Mouse (Mus musculus) stomach, embryonic 15.5 days (tissue): ENCODE data around the gene Susd6. TPM values are rescaled to one million over a fixed set of nuclear protein-coding genes. Genes with fewer than 3 reads are reported as not detected.
"Not testable (repeated sequence)": the region's sequence is repeated elsewhere in the genome, so short reads cannot be mapped to it uniquely, and the experiment has no call there.

Experiments used
- ATAC-seq: fragments of 200-750 bp; cut with Nextera tagmentation; 2 replicates; pipeline ENCODE4 v1.8.0; 2017; ENCODE audit warnings: low read depth, moderate number of reproducible peaks, moderate TSS enrichment; ENCODE audit not compliant: insufficient read depth, low FRiP score
- H3K27ac ChIP-seq: fragments of 300-500 bp; sonication (generic); 2 replicates; pipeline ENCODE4 v1.5.1; 2015; ENCODE audit warnings: mild to moderate bottlenecking, inconsistent platforms
- H3K27me3 ChIP-seq: fragments of 300-500 bp; sonication (generic); replicated peaks from 2 replicates; pipeline ENCODE4 v1.6.1; 2015; ENCODE audit warnings: inconsistent platforms
- H3K36me3 ChIP-seq: fragments of 300-500 bp; sonication (generic); 2 replicates; pipeline ENCODE4 v1.6.1; 2015; ENCODE audit warnings: inconsistent platforms
- H3K4me1 ChIP-seq: fragments of 300-500 bp; sonication (generic); 2 replicates; pipeline ENCODE4 v1.6.1; 2015; ENCODE audit warnings: inconsistent platforms
- H3K4me2 ChIP-seq: fragments of 300-500 bp; sonication (generic); 2 replicates; pipeline ENCODE4 v1.6.1; 2015; ENCODE audit warnings: mild to moderate bottlenecking, inconsistent platforms
- H3K4me3 ChIP-seq: fragments of 300-500 bp; sonication (generic); replicated peaks from 2 replicates; pipeline ENCODE4 v1.5.1; 2015; ENCODE audit warnings: inconsistent platforms
- H3K9ac ChIP-seq: fragments of 300-500 bp; sonication (generic); 2 replicates; pipeline ENCODE4 v1.6.1; 2015; ENCODE audit warnings: inconsistent platforms
- H3K9me3 ChIP-seq: fragments of 300-500 bp; sonication (generic); 2 replicates; pipeline ENCODE4 v1.6.1; 2016; ENCODE audit warnings: inconsistent platforms
- WGBS: fragments of 180-500 bp; shearing (Covaris S2); methylation state at CpG from one replicate; pipeline ENCODE4 v1.1.7; 2015; 5-methylcytosine and 5-hydroxymethylcytosine counted together
- polyA plus RNA-seq: library from polyadenylated mRNA; unstranded; fragments of >200 nt; fragmentation: Nextera tagmentation; extraction: Ambion mirVana; gene quantifications from 2 replicates; pipeline ENCODE4 v1.2.1, GENCODE M21; 2015

Susd6 gene
- polyA plus RNA-seq, 1 experiment from 2014 or later: 17.5 TPM

DNA sequence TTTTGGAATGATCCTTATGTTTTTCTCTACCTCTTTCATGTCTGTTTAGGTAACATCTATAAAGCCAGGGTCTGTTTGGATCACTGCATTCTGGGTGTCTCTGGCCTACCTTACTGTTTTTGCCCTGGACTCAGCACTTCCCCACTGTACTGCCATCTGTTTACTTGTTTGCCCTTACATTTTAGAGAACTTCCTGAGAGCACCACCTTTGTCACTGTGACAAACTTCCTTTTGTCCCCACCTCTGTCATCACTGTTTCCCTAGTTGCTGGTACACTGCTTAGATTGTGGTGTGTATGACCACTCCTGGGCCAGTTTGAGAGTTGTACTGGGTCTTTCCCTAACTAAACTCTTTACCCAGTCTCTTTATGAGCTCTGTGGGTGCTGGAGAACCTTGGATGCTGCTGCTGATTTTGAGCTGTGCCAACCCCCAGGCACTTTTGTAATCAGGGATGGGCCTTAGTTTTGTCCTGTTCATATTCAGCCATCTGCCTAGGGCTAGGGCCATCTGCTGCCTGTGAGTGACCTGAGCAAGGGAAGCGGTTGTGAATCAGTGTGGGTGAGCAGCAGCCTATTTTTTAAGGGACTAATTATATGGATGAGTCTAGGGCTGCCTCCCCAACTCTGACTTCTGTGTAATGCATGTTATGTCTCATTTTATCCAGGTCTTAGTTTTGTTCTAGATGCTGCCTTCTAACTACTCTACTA, 26.2 kb downstream of the Susd6 start:
- Histone ChIP-seq H3K27ac (peak overlapping the region; percentile 24; the same call in 1 of the 2 replicates), H3K9me3 (no peaks in the 10 kb centered on the region), H3K9ac (no peak overlapping the region), H3K4me3 (no peak overlapping the region), H3K4me2 (no peak overlapping the region), H3K27me3 (no peaks in the 10 kb centered on the region), H3K36me3 (no peaks in the 10 kb centered on the region), H3K4me1 (peaks cover 19% of the 10 kb centered on the region)
- 50% methylated on average over 1 of the region's 1 CpGs for WGBS
- ATAC-seq: no peak

DNA sequence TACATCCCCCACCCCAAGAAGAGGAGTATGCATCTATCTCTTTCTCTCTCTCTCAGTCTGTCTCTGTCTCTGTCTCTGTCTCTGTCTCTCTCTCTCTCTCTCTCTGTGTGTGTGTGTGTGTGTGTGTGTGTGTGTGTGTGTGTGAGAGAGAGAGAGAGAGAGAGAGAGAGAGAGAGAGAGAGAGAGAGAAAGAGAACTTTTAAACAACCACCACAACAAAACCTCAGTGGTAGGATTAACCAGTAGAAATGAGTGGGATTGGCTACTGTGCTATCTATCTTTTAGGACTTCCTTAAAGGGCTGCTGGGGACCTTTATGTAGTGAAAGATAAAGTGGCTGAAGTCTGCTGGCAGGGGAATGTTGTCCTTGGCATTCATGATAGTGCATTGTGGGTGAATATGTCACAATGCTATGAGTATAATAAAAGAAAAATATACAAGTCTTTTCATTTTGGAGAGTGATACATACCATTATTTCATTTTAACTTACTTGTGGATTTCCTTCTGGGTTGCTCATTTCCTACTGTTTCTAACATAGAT, 27.5 kb downstream of the Susd6 start:
- Histone ChIP-seq H3K27me3 (no peaks in the 10 kb centered on the region), H3K4me1 (peaks cover 19% of the 10 kb centered on the region), H3K27ac (no peak overlapping the region), H3K9me3 (no peaks in the 10 kb centered on the region), H3K36me3 (no peaks in the 10 kb centered on the region), H3K9ac (no peak overlapping the region), H3K4me2 (no peak overlapping the region), H3K4me3 (no peak overlapping the region)
- no peak for ATAC-seq

DNA sequence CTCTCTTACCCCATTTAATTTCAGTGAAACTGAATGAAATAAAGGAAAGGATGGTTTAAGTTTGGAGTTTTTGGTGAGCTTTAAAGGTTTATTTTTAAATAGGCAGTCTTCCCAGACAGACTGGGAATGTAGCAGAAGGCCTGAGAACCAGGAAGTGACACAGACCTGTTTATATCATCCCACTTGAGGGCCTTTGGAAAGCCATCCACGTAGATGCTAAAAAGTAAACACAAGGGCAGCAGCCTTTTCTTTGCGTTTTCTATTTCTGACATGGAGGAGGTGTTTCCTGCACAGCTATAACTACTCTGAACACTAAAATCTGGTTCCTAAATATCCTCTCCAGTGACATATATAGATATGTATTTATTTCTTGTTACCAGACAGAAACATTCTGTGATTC, 28.7 kb downstream of the Susd6 start:
- H3K9ac ChIP-seq, H3K4me3 ChIP-seq, H3K27me3 ChIP-seq, H3K36me3 ChIP-seq, ATAC-seq, H3K4me2 ChIP-seq, H3K9me3 ChIP-seq: not testable (repeated sequence)
- Histone ChIP-seq H3K4me1 (peaks cover 19% of the 10 kb centered on the region), H3K27ac (peak overlapping the region; percentile 51; the same call in 1 of the 2 replicates)
- 18% methylated on average over 2 of the region's 2 CpGs for WGBS

DNA sequence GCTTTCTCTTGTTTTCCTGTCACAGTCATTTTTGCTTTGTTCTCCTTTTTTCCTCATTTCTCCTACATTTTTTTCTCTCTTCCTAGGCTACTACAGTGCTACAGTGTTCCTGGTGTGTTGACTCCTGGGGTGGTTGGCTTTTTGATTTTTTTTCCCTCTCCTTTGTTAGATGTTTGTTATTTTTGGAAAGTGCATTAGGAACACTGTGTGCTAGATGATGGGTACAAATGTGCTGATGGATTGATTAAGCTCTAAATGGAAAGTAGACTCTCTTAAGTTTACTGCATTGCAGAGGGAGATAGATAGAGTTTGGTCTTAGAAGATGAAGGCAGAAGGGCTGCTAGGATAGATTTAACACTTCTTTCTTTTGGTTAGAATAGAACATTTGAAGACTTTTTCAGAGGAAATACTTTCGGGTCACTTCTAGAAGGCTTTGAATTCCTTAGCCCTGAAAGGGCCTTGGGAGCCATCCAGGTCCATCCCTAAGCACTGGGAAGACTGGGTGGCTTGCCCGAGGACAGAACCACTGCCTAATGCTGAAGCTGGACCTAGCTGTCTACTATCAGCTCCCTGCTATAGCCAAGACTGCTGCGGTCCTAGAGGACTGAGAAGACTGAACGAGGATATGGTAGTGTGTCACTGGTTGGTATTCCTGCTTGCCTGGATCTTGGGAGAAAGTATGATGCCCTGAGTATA, 31.1 kb downstream of the Susd6 start:
- H3K9me3 ChIP-seq: no peaks in the 10 kb centered on the region
- no peak overlapping the region for H3K4me2 ChIP-seq
- H3K36me3 ChIP-seq: no peaks in the 10 kb centered on the region
- WGBS: 72% methylated on average over 4 of the region's 4 CpGs
- H3K27ac ChIP-seq: no peak overlapping the region
- no peak overlapping the region for H3K4me3 ChIP-seq
- no peak for ATAC-seq
- no peak overlapping the region for H3K9ac ChIP-seq
- H3K27me3 ChIP-seq: no peaks in the 10 kb centered on the region
- peaks cover 12% of the 10 kb centered on the region for H3K4me1 ChIP-seq

DNA sequence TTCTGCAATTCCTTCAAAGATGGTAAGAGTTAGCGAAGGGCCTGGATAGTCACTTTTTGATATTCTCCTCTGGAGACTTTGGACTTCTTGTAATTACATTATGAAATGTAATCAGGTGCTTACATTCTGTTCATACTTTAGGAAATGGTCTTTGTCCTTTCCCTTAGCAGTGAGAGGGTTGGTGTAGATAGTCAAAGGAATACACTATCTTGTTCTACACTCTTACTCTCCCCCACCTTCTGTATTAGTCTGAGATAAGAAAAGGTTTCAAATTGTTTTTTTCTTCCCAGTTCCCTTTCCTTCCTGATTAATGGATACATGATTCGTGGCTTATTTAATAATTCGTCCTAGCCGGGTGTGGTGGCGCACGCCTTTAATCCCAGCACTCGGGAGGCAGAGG, 32.2 kb downstream of the Susd6 start:
- Histone ChIP-seq H3K27me3 (no peaks in the 10 kb centered on the region), H3K4me2 (no peak overlapping the region), H3K9me3 (no peaks in the 10 kb centered on the region), H3K4me1 (peaks cover 13% of the 10 kb centered on the region), H3K9ac (no peak overlapping the region), H3K4me3 (no peak overlapping the region), H3K27ac (no peak overlapping the region), H3K36me3 (no peaks in the 10 kb centered on the region)
- no peak for ATAC-seq
- WGBS: 83% methylated on average over 7 of the region's 7 CpGs

DNA sequence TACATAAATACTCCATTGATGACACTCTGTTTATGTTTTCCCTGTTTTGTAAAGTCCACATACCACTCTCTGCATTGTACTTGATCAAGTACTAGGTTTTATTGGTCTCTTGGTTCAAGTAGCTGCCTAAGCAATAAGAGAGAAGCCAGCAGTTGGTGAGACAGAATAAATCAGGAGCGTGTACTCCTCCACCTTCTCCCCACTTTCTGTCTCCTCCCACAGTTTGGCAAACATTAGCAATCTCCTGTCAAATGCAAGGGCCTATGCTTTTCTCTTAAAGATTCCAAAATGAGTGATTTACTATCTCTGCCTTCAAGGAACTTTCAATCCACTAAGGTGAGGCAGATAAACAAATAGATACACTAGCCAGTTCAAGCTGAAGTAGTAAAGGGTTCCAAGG, 33.9 kb downstream of the Susd6 start:
- no peak overlapping the region for H3K4me3 ChIP-seq

DNA sequence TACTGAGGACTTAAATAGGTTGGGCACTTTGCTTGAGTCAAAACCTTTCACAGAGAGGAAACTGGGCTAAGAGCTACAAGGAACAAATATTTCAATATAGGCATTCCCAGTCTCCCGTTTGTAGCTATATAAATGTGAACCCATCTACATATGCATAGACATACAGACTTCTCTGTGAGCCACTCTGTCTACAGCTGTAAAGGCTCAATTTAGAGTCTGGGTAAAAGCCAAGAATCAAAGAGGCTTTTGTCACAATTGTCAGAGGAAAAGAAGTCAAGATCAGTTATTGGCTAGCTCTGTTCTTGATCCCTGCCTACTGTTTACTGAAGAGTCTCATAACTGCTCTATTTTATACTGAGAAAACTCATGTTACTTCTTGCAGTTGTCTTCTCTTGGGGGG, 36.1 kb downstream of the Susd6 start:
- no peaks in the 10 kb centered on the region for H3K9me3 ChIP-seq
- no peak; the same call in 1 of the 2 replicates for ATAC-seq
- H3K4me1 ChIP-seq: peaks cover 21% of the 10 kb centered on the region
- H3K27ac ChIP-seq: 0 out of 2 replicates have a peak overlapping the region, but pooled peaks have one; percentile 5
- H3K27me3 ChIP-seq: no peaks in the 10 kb centered on the region
- no peaks in the 10 kb centered on the region for H3K36me3 ChIP-seq
- 17% methylated on average over 1 of the region's 1 CpGs for WGBS
- no peak overlapping the region for H3K4me3 ChIP-seq
- no peak overlapping the region for H3K9ac ChIP-seq
- H3K4me2 ChIP-seq: no peak overlapping the region

More for the DNA sequence above, 33.9 kb downstream of the Susd6 start:
- ATAC-seq: no peak
- Histone ChIP-seq H3K27ac (no peak overlapping the region), H3K4me1 (peaks cover 18% of the 10 kb centered on the region), H3K9me3 (no peaks in the 10 kb centered on the region), H3K4me2 (no peak overlapping the region), H3K27me3 (no peaks in the 10 kb centered on the region), H3K36me3 (no peaks in the 10 kb centered on the region), H3K9ac (no peak overlapping the region)
- 50% methylated on average over 1 of the region's 1 CpGs for WGBS

DNA sequence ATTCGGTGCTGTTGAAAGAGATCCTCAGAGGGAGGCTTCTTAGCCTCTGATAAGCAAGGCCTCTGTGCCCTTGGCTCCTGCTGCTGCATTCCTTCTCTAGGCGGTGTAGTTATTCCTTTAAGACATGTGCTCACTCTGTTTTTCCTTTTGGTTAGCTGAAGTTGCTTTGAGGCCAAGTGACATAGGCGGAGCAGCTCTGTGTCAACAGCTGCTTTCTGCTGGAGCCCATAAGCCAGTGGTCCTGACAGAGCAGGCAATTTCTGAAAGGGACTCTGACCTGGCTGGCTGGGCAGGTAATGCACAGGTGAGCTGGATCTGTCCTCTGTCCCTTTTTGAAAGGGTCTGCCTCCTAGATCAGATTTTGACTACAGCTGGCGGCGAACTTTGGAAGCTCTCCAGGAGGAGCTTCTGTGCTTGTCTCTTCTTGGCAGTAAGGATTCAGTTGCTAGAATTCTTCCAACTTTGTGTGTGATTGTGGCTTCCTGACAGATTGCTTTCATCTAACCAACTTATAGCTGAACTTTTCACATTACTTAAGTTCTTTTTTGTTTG, 37.2 kb downstream of the Susd6 start:
- Histone ChIP-seq H3K9ac (no peak overlapping the region), H3K4me2 (no peak overlapping the region), H3K36me3 (no peaks in the 10 kb centered on the region), H3K27me3 (no peaks in the 10 kb centered on the region), H3K4me3 (no peak overlapping the region), H3K27ac (peak overlapping the region; percentile 57; the same call in 1 of the 2 replicates), H3K9me3 (no peaks in the 10 kb centered on the region), H3K4me1 (peaks cover 21% of the 10 kb centered on the region)
- no peak for ATAC-seq
- 38% methylated on average over 5 of the region's 5 CpGs for WGBS

DNA sequence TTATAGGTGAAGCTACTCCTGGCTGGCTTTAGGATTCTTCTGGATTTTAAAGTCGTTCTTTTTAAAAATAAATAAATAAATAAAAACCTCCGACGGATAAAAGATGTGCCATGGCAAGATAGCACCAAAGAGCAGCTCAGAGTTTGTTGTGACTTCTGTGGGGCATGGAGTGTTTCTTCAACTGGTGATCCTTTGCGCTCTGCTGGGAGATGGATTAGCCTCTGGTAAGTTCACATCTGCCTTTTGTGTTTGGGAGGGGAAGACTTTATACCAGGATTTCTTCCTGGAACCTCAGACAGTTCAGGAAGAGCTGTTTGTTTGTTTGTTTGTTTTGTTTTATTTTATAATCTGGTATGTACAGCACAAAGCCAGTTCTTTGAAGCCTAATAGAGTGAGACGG, 37.7 kb downstream of the Susd6 start:
- Histone ChIP-seq H3K4me1 (peaks cover 21% of the 10 kb centered on the region), H3K4me2 (no peak overlapping the region), H3K27ac (no peak overlapping the region), H3K36me3 (no peaks in the 10 kb centered on the region), H3K4me3 (no peak overlapping the region), H3K27me3 (no peaks in the 10 kb centered on the region), H3K9me3 (no peaks in the 10 kb centered on the region), H3K9ac (no peak overlapping the region)
- WGBS: 68% methylated on average over 5 of the region's 5 CpGs
- no peak for ATAC-seq

DNA sequence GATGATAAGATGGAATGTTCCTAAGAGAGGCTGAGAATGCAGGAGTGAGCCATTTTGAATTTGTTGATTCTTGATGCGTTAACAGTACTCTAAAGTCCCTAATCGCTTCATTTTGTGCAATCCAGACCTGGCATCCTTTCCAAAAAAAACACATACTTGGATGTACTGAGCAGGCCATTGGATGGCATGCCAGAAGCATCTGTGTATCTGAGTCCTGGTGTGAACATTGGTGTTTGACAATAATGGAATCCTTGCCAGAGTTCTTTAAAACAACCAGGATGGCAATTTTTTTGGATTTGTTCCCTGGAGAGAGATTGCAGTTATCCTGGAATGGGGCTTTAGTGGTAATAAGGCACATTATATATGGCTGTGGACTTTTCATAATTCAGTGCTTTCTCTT, 38.6 kb downstream of the Susd6 start:
- WGBS: 92% methylated on average over 2 of the region's 2 CpGs
- no peak overlapping the region for H3K27ac ChIP-seq
- H3K9ac ChIP-seq: no peak overlapping the region
- no peaks in the 10 kb centered on the region for H3K27me3 ChIP-seq
- peaks cover 21% of the 10 kb centered on the region for H3K4me1 ChIP-seq
- no peaks in the 10 kb centered on the region for H3K36me3 ChIP-seq
- no peaks in the 10 kb centered on the region for H3K9me3 ChIP-seq
- H3K4me2 ChIP-seq: no peak overlapping the region
- H3K4me3 ChIP-seq: no peak overlapping the region
- no peak for ATAC-seq

DNA sequence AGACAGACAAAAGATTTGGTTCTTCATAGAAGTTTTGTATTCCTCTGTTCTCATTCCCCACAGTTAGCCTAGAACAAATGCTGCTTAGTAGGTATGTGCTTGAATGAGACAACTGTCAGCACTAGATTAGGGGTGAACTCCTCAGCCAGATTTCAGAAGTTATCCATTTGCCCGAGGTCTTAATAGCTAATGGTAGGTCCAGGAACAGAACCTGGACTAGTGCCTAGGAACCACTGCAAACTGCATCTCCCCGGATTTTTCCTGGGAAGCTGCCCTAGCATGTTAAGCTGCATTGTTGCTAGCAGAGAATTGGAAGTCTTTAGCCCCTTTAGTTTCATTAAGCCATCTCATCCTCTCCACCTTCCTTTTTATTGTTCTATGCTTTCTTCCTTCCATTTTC, 39.9 kb downstream of the Susd6 start:
- Histone ChIP-seq H3K9me3 (no peaks in the 10 kb centered on the region), H3K4me1 (peaks cover 26% of the 10 kb centered on the region), H3K36me3 (no peaks in the 10 kb centered on the region)

DNA sequence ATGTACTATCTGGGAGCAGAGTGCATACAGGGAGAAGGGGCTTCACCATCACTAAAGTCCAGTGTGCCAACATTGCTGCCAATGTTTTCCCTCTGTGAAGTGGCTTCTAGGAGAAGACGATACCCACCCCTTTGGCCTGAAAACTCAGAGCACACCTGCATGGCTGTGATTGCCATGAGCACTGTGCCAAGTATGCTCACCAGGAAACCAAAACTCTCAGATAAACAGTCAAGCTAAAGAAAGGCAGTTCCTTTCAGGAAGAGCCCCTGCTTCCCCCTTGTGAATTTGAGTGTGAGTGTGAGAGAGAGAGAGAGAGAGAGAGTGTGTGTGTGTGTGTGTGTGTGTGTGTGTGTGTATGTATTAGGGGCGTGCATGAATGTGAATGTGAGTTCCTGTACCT, 40.5 kb downstream of the Susd6 start:
- ATAC-seq: no peak
- Histone ChIP-seq H3K27me3 (no peaks in the 10 kb centered on the region), H3K4me3 (no peak overlapping the region), H3K9ac (no peak overlapping the region), H3K4me1 (peaks cover 25% of the 10 kb centered on the region), H3K9me3 (no peaks in the 10 kb centered on the region), H3K36me3 (no peaks in the 10 kb centered on the region), H3K4me2 (no peak overlapping the region), H3K27ac (no peak overlapping the region)
- WGBS: 75% methylated on average over 2 of the region's 2 CpGs

More for the DNA sequence above, 39.9 kb downstream of the Susd6 start:
- no peak overlapping the region for H3K4me3 ChIP-seq
- ATAC-seq: no peak
- no peak overlapping the region for H3K27ac ChIP-seq
- 66% methylated on average over 2 of the region's 2 CpGs for WGBS
- H3K4me2 ChIP-seq: no peak overlapping the region
- H3K27me3 ChIP-seq: no peaks in the 10 kb centered on the region
- H3K9ac ChIP-seq: no peak overlapping the region
